Mouse (Mus musculus) ES-E14 (cell line): ENCODE measurements around the gene Rubcn.

Source experiments
- CHD2 ChIP-seq: IDR thresholded peaks from 2 replicates; pipeline ENCODE4 v1.6.1; 2014; ENCODE audit warnings: mild to moderate bottlenecking, low read depth, low read length, inconsistent platforms
- HCFC1 ChIP-seq: IDR thresholded peaks from 2 replicates; pipeline ENCODE4 v1.6.1; 2012; ENCODE audit warnings: low read length, inconsistent platforms, borderline replicate concordance; ENCODE audit not compliant: insufficient read depth
- MAFK ChIP-seq: IDR thresholded peaks from 2 replicates; pipeline ENCODE4 v1.6.1; 2014; ENCODE audit warnings: mild to moderate bottlenecking, low read depth, low read length, inconsistent platforms; ENCODE audit not compliant: insufficient read depth
- ZC3H11A ChIP-seq: IDR thresholded peaks from 2 replicates; pipeline ENCODE4 v1.6.1; 2012; ENCODE audit warnings: low read depth, mild to moderate bottlenecking, inconsistent platforms, low read length, borderline replicate concordance

GRCm38 (mm10) chr16:32866713-32867112, 10.9 kb downstream of the Rubcn start:
- TF ChIP-seq MAFK = no peak
- TF ChIP-seq HCFC1 = no peak
- no peak for TF ChIP-seq ZC3H11A
- no peak for TF ChIP-seq CHD2
